Mouse (Mus musculus) stomach, postnatal 0 days (tissue): ENCODE measurements around the gene Iqschfp. TPM values are rescaled to one million over a fixed set of nuclear protein-coding genes. Genes with fewer than 3 reads are reported as not detected.

ENCODE experiments used
- ATAC-seq: fragments of 200-750 bp; cut with Nextera tagmentation; 2 replicates; pipeline ENCODE4 v1.8.0; 2017; ENCODE audit not compliant: low FRiP score, low TSS enrichment
- DNase-seq: peaks from one replicate; pipeline ENCODE4 v3.0.0-alpha.2; 2016; ENCODE audit warnings: low spot score
- H3K27ac ChIP-seq: fragments of 300-500 bp; sonication (generic); replicated peaks from 2 replicates; pipeline ENCODE4 v1.5.1; 2014; ENCODE audit warnings: mild to moderate bottlenecking, control low read depth
- H3K27me3 ChIP-seq: fragments of 300-500 bp; sonication (generic); 2 replicates; pipeline ENCODE4 v1.6.1; 2014; ENCODE audit warnings: low read length; ENCODE audit not compliant: control insufficient read depth, insufficient read depth
- H3K36me3 ChIP-seq: fragments of 300-500 bp; sonication (generic); 2 replicates; pipeline ENCODE4 v1.6.1; 2014; ENCODE audit warnings: low read length, mixed read lengths; ENCODE audit not compliant: control insufficient read depth, insufficient read depth
- H3K4me1 ChIP-seq: fragments of 300-500 bp; sonication (generic); replicated peaks from 2 replicates; pipeline ENCODE4 v1.6.1; 2014; ENCODE audit warnings: antibody characterized with exemption; ENCODE audit not compliant: control insufficient read depth, insufficient read depth
- H3K4me2 ChIP-seq: fragments of 300-500 bp; sonication (generic); replicated peaks from 2 replicates; pipeline ENCODE4 v1.6.1; 2014; ENCODE audit warnings: low read depth, mild to moderate bottlenecking, control low read depth, moderate library complexity
- H3K4me3 ChIP-seq: fragments of 300-500 bp; sonication (generic); 2 replicates; pipeline ENCODE4 v1.5.1; 2014; ENCODE audit warnings: low read depth, low read length, control low read depth
- H3K9ac ChIP-seq: fragments of 300-500 bp; sonication (generic); 2 replicates; pipeline ENCODE4 v1.6.1; 2014; ENCODE audit warnings: mild to moderate bottlenecking, low read length, control low read depth, mixed read lengths
- H3K9me3 ChIP-seq: fragments of 300-500 bp; sonication (generic); 2 replicates; pipeline ENCODE4 v1.6.1; 2016; ENCODE audit warnings: low read length; ENCODE audit not compliant: control insufficient read depth
- CTCF ChIP-seq: IDR thresholded peaks from 2 replicates; pipeline ENCODE4 v1.5.1; 2016; ENCODE audit warnings: antibody characterized with exemption, low read depth, mild to moderate bottlenecking, moderate library complexity
- EP300 ChIP-seq: optimal IDR thresholded peaks from 2 replicates; pipeline ENCODE3; 2016; ENCODE audit warnings: antibody characterized with exemption
- WGBS: fragments of 180-500 bp; shearing (Covaris S2); extraction: QIAGEN DNeasy Blood & Tissue Kit; methylation state at CpG from one replicate; pipeline ENCODE4 v1.1.7; 2014; 5-methylcytosine and 5-hydroxymethylcytosine counted together
- polyA plus RNA-seq: library from polyadenylated mRNA; unstranded; fragments of >200 nt; fragmentation: Nextera tagmentation; extraction: Ambion mirVana; gene quantifications from 2 replicates; pipeline ENCODE4 v1.2.1, GENCODE M21; 2015

Iqschfp gene
- polyA plus RNA-seq, 1 experiment from 2014 or later = 0.08 TPM

GRCm38 (mm10) chr3:68403783-68404217 is 511.8 kb downstream of the Iqschfp start:
- Histone ChIP-seq H3K4me3 (no peak overlapping the region), H3K9ac (no peak overlapping the region), H3K36me3 (no peaks in the 10 kb centered on the region), H3K27ac (no peak overlapping the region), H3K4me1 (no peaks in the 10 kb centered on the region), H3K4me2 (no peak overlapping the region), H3K27me3 (no peaks in the 10 kb centered on the region), H3K9me3 (no peaks in the 10 kb centered on the region)
- DNase-seq = no peak
- TF ChIP-seq CTCF = no peak
- TF ChIP-seq EP300 = no peak
- no peak for ATAC-seq
- 75% methylated on average over 2 of the region's 2 CpGs for whole genome bisulfite sequencing

GRCm38 (mm10) chr3:68405724-68406123 is 513.7 kb downstream of the Iqschfp start:
- H3K4me1 ChIP-seq = no peaks in the 10 kb centered on the region
- H3K4me3 ChIP-seq = no peak overlapping the region
- no peak overlapping the region for H3K4me2 ChIP-seq
- WGBS = 60% methylated on average over 5 of the region's 5 CpGs
- TF ChIP-seq EP300 = no peak
- TF ChIP-seq CTCF = no peak
- H3K9me3 ChIP-seq = no peaks in the 10 kb centered on the region
- no peaks in the 10 kb centered on the region for H3K36me3 ChIP-seq
- ATAC-seq (no peak), DNase-seq (no peak)
- no peak overlapping the region for H3K27ac ChIP-seq
- H3K27me3 ChIP-seq = no peaks in the 10 kb centered on the region
- H3K9ac ChIP-seq = no peak overlapping the region

GRCm38 (mm10) chr3:68412262-68412661 is 520.2 kb downstream of the Iqschfp start:
- no peaks in the 10 kb centered on the region for H3K27me3 ChIP-seq
- H3K4me3 ChIP-seq = no peak overlapping the region
- no peaks in the 10 kb centered on the region for H3K36me3 ChIP-seq
- H3K4me1 ChIP-seq = no peaks in the 10 kb centered on the region
- H3K9me3 ChIP-seq = no peaks in the 10 kb centered on the region
- TF ChIP-seq EP300 (no peak), CTCF (no peak)
- 73% methylated on average over 3 of the region's 3 CpGs for WGBS
- DNase-seq (no peak), ATAC-seq (no peak)
- H3K9ac ChIP-seq = no peak overlapping the region
- no peak overlapping the region for H3K4me2 ChIP-seq
- no peak overlapping the region for H3K27ac ChIP-seq

- no peak overlapping the region for H3K4me3 ChIP-seq
- no peaks in the 10 kb centered on the region for H3K9me3 ChIP-seq
- no peaks in the 10 kb centered on the region for H3K36me3 ChIP-seq
- H3K4me2 ChIP-seq = no peak overlapping the region
- no peaks in the 10 kb centered on the region for H3K27me3 ChIP-seq
- no peak overlapping the region for H3K27ac ChIP-seq
- no peak overlapping the region for H3K9ac ChIP-seq
- no peak for TF ChIP-seq CTCF
- no peak for TF ChIP-seq EP300
- H3K4me1 ChIP-seq = no peaks in the 10 kb centered on the region
- DNase-seq (no peak), ATAC-seq (no peak)
- 85% methylated on average over 4 of the region's 4 CpGs for WGBS
Observed at GRCm38 (mm10) chr3:68419792-68420191, 527.8 kb downstream of the Iqschfp start.

- no peak for TF ChIP-seq EP300
- TF ChIP-seq CTCF = no peak
- DNase-seq (no peak), ATAC-seq (no peak)
Observed at GRCm38 (mm10) chr3:68420927-68421326, 528.9 kb downstream of the Iqschfp start.

GRCm38 (mm10) chr3:68421849-68422248 is 529.8 kb downstream of the Iqschfp start:
- WGBS = 74% methylated on average over 2 of the region's 2 CpGs
- H3K4me3 ChIP-seq = no peak overlapping the region
- H3K27me3 ChIP-seq = no peaks in the 10 kb centered on the region
- DNase-seq = no peak
- TF ChIP-seq CTCF (no peak), EP300 (no peak)
- no peak overlapping the region for H3K4me2 ChIP-seq
- no peaks in the 10 kb centered on the region for H3K9me3 ChIP-seq
- H3K27ac ChIP-seq = no peak overlapping the region
- no peak for ATAC-seq
- H3K4me1 ChIP-seq = no peaks in the 10 kb centered on the region
- H3K36me3 ChIP-seq = no peaks in the 10 kb centered on the region
- H3K9ac ChIP-seq = no peak overlapping the region

More at GRCm38 (mm10) chr3:68420927-68421326, 528.9 kb downstream of the Iqschfp start:
- Histone ChIP-seq H3K27me3 (no peaks in the 10 kb centered on the region), H3K9ac (no peak overlapping the region), H3K4me1 (no peaks in the 10 kb centered on the region), H3K4me3 (no peak overlapping the region), H3K36me3 (no peaks in the 10 kb centered on the region), H3K27ac (no peak overlapping the region), H3K4me2 (no peak overlapping the region), H3K9me3 (no peaks in the 10 kb centered on the region)
- WGBS = 66% methylated on average over 2 of the region's 2 CpGs
